Mouse (Mus musculus) lung, embryonic 16.5 days (tissue): ENCODE data around the gene Chit1. TPM values are rescaled to one million over a fixed set of nuclear protein-coding genes. Genes with fewer than 3 reads are reported as not detected.

Experiments
- ATAC-seq: fragments of 200-750 bp; cut with Nextera tagmentation; 2 replicates; pipeline ENCODE4 v1.8.0; 2017; ENCODE audit warnings: low read depth, mild to moderate bottlenecking, moderate library complexity
- H3K27ac ChIP-seq: fragments of 300-500 bp; sonication (generic); 2 replicates; pipeline ENCODE4 v1.5.1; 2014; ENCODE audit warnings: mild to moderate bottlenecking, control low read depth, low read length
- H3K27me3 ChIP-seq: fragments of 300-500 bp; sonication (generic); 2 replicates; pipeline ENCODE4 v1.6.1; 2014; ENCODE audit warnings: low read depth, low read length, mixed read lengths; ENCODE audit not compliant: control insufficient read depth, insufficient read depth
- H3K36me3 ChIP-seq: fragments of 300-500 bp; sonication (generic); 2 replicates; pipeline ENCODE4 v1.6.1; 2014; ENCODE audit warnings: low read length; ENCODE audit not compliant: control insufficient read depth, insufficient read depth
- H3K4me1 ChIP-seq: fragments of 300-500 bp; sonication (generic); replicated peaks from 2 replicates; pipeline ENCODE4 v1.6.1; 2014; ENCODE audit warnings: low read length, mixed read lengths; ENCODE audit not compliant: control insufficient read depth, insufficient read depth
- H3K4me2 ChIP-seq: fragments of 300-500 bp; sonication (generic); 2 replicates; pipeline ENCODE4 v1.6.1; 2014; ENCODE audit warnings: low read depth, low read length, control low read depth
- H3K4me3 ChIP-seq: fragments of 300-500 bp; sonication (generic); 2 replicates; pipeline ENCODE4 v1.5.1; 2014; ENCODE audit warnings: mild to moderate bottlenecking, low read length, control low read depth
- H3K9ac ChIP-seq: fragments of 300-500 bp; sonication (generic); 2 replicates; pipeline ENCODE4 v1.6.1; 2014; ENCODE audit warnings: low read length, control low read depth
- H3K9me3 ChIP-seq: fragments of 300-500 bp; sonication (generic); 2 replicates; pipeline ENCODE4 v1.6.1; 2016; ENCODE audit warnings: low read length; ENCODE audit not compliant: control insufficient read depth
- WGBS: fragments of 180-500 bp; shearing (Covaris S2); extraction: QIAGEN DNeasy Blood & Tissue Kit; methylation state at CpG from one replicate; pipeline ENCODE4 v1.1.7; 2014; 5-methylcytosine and 5-hydroxymethylcytosine counted together
- polyA plus RNA-seq: library from polyadenylated mRNA; unstranded; fragments of >200 nt; fragmentation: Nextera tagmentation; extraction: Ambion mirVana; gene quantifications from 2 replicates; pipeline ENCODE4 v1.2.1, GENCODE M21; 2015

The Chit1 gene
- polyA plus RNA-seq, 1 experiment from 2014 or later, result 0.09 TPM

DNA sequence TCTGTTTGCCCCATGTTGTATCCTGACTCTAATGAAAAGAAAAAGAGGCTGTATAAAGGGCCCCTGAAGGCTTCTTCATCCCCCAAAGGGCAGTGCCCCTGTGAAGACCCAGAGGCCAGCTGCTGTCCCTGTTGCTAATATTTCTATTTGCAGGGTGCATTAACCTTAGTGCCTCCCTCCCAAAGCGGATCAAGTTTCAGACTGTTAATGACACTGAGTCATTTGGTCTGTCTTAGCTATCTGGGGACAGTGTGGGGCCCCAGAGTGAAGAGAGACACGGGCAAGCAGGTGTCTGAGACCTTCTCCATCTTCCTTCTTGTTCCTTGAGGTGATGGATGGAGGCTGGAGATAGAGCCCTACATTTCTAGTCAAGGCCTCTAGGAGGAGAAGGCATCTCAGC is 84.1 kb downstream of the Chit1 start:
- Histone ChIP-seq H3K9ac (no peak overlapping the region), H3K4me3 (no peak overlapping the region), H3K27ac (no peak overlapping the region)

DNA sequence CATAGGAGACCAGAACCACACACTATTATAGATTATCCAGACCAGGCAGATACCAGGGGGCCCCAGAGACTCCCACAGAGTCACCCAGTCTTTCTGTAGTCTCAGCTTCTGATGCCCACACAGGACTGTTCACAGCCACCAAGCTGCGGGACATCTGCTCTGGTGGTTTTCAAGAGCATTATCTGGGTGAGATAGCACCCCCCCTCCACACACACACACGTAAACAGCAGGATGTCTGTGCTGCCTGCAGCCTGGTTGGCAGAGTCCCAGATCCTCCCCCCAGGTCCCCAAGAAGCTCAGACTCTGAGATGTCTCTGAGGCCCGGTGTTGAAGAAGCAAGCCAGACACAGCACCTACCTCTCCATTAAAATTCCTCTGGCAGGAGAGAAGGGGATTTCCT is 84.5 kb downstream of the Chit1 start:
- H3K27ac ChIP-seq, result no peak overlapping the region
- H3K4me2 ChIP-seq, result no peak overlapping the region
- H3K4me1 ChIP-seq, result peaks cover 2% of the 10 kb centered on the region; the same call in 1 of the 2 replicates
- no peaks in the 10 kb centered on the region for H3K9me3 ChIP-seq
- H3K9ac ChIP-seq, result no peak overlapping the region
- H3K4me3 ChIP-seq, result no peak overlapping the region
- H3K27me3 ChIP-seq, result no peaks in the 10 kb centered on the region
- no peak for ATAC-seq
- no peaks in the 10 kb centered on the region for H3K36me3 ChIP-seq
- WGBS, result 26% methylated on average over 3 of the region's 3 CpGs

More for the DNA sequence above, 84.1 kb downstream of the Chit1 start:
- 27% methylated on average over 2 of the region's 2 CpGs for WGBS
- Histone ChIP-seq H3K36me3 (no peaks in the 10 kb centered on the region), H3K4me1 (peaks cover 2% of the 10 kb centered on the region; the same call in 1 of the 2 replicates), H3K4me2 (no peak overlapping the region), H3K9me3 (no peaks in the 10 kb centered on the region), H3K27me3 (no peaks in the 10 kb centered on the region)
- no peak for ATAC-seq

DNA sequence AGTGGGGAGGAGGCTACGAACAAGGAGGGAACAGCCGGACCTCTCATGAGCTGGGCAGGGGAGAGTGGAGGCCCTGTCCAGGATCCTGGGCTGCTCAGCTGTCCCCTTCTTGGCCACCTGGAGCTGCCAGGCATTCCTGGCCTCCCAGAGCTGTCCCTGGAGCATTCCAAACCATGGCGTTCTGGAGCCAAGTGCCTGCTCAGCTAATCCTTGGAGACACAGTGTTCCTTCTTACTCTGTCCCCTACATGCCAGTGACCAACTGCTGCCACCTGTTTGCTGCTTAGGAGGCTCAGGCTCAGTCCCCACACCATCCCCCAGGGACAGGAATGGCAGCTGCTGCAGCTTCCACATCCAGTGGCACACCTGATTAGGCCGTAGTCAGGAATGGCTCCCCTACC is 84.9 kb downstream of the Chit1 start:
- Histone ChIP-seq H3K9ac (no peak overlapping the region), H3K27me3 (no peaks in the 10 kb centered on the region), H3K4me3 (no peak overlapping the region), H3K36me3 (no peaks in the 10 kb centered on the region), H3K4me1 (peaks cover 2% of the 10 kb centered on the region; the same call in 1 of the 2 replicates), H3K27ac (peak overlapping the region; percentile 34; the same call in 1 of the 2 replicates), H3K9me3 (no peaks in the 10 kb centered on the region), H3K4me2 (no peak overlapping the region)
- 33% methylated on average over 4 of the region's 4 CpGs for WGBS
- ATAC-seq, result peak; percentile 20; the same call in 1 of the 2 replicates

DNA sequence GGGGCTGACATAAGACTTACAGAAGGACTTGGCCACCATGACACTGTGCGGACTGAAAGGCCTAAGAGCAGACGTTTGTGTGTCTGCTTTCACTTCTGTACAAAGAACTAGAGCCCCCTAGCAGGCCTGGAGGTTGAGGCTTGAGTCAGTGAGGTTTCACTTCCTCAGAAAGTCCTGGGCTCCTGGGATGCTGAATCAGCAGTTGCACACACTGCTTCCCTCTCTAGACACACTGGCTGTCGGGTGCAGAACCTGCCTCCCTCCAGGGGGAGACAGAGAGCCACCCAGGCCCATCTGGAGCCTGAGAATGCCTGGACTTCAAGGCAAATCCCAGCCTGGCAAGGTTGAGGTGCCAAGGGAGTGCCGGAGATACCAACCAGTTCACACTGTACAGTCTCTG is 85.3 kb downstream of the Chit1 start:
- Histone ChIP-seq H3K27ac (no peak overlapping the region), H3K4me1 (peaks cover 2% of the 10 kb centered on the region; the same call in 1 of the 2 replicates), H3K4me3 (no peak overlapping the region), H3K9ac (no peak overlapping the region), H3K9me3 (no peaks in the 10 kb centered on the region), H3K27me3 (no peaks in the 10 kb centered on the region), H3K36me3 (no peaks in the 10 kb centered on the region), H3K4me2 (no peak overlapping the region)
- WGBS, result 60% methylated on average over 4 of the region's 4 CpGs
- ATAC-seq, result 0 out of 2 replicates have a peak, but pooled peaks have one; percentile 15

DNA sequence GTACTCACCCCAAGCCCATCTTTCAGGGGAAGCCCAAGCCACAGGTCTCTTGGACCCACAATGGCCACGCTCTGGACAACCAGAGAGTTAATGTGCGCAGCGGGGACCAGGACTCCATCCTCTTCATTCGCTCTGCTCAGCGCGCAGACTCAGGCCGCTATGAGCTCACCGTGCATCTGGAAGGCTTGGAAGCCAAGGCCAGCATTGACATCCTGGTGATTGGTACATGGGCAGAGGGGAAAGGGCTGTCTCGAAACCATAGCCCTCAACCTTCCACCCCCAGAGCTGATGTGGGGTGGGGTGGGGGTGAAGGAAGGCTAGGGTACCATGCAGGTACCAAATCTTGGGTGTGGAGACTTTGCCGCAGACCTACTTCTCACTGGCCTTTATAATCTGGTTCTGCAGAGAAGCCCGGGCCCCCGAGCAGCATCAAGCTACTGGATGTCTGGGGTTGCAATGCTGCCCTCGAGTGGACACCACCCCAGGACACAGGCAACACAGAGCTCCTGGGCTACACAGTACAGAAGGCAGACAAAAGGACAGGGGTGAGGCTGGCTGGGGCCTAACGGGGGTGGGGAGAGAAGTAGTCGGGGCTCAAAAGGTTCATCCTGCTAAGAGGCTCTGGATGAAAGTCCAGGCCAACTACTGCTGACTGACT is 86.4 kb downstream of the Chit1 start:
- ATAC-seq, result no peak
- Histone ChIP-seq H3K36me3 (no peaks in the 10 kb centered on the region), H3K4me3 (no peak overlapping the region), H3K9ac (no peak overlapping the region), H3K9me3 (no peaks in the 10 kb centered on the region), H3K4me2 (no peak overlapping the region), H3K27me3 (no peaks in the 10 kb centered on the region), H3K4me1 (peaks cover 2% of the 10 kb centered on the region; the same call in 1 of the 2 replicates), H3K27ac (no peak overlapping the region)
- 84% methylated on average over 15 of the region's 15 CpGs for WGBS

DNA sequence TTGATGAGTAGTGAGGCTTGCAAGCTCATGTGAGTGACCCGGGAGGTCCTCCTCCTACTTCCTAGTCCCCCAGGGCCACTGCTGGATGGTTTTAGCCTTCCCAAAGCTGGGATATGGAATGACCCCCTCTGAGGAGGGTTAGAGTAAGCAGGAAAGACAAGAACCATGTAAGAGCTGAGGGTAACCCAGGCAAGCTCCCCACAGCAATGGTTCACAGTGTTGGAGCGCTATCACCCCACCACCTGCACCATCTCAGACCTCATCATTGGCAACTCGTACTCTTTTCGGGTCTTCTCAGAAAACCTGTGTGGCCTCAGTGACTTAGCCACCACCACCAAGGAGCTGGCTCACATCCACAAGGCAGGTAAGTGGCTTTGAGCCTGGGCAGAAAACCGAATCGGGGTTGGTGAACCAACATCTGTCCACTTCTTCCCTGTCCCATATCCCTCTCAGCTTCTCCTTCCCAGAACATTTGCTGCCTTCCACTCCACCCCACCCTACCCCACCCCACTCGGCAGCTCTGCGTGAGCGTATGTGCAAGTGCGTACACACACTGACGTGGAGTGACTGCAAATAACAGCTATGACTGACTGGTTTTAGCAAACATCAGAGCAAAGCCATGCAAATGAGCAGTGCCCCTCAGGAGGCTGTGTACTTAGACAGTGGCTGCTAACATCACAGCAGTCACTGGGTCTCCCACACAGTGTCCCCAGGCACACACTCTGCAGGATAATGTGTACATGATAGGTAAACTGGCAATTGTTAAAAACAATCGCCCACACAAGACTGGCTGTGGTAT is 87.4 kb downstream of the Chit1 start:
- H3K27ac ChIP-seq, result no peak overlapping the region
- no peak overlapping the region for H3K4me2 ChIP-seq
- H3K27me3 ChIP-seq, result no peaks in the 10 kb centered on the region
- peaks cover 2% of the 10 kb centered on the region; the same call in 1 of the 2 replicates for H3K4me1 ChIP-seq
- no peak overlapping the region for H3K9ac ChIP-seq
- H3K4me3 ChIP-seq, result no peak overlapping the region
- no peak for ATAC-seq
- no peaks in the 10 kb centered on the region for H3K36me3 ChIP-seq
- no peaks in the 10 kb centered on the region for H3K9me3 ChIP-seq
- 62% methylated on average over 12 of the region's 12 CpGs for WGBS

DNA sequence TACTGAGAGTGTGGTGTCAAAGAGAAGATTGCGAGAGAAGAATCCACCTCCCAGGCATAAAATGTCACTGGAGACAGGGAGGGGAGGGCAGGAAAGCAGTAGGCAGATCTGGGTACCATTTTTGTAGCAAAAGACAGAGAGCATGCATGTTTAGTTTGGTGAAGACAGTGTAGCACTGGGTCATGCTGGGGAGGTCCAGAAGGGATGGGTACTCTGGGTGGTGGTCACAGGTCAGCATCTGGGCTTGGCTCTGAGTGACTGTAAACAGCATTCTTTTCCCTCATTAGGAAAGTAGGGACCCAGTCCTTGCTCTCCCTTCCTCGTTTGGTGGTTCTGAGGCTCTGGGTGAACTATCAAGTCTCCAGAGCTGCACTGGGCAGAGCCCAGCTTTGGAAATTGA is 89.4 kb downstream of the Chit1 start:
- Histone ChIP-seq H3K9ac (no peak overlapping the region), H3K4me3 (no peak overlapping the region), H3K27ac (no peak overlapping the region), H3K36me3 (no peaks in the 10 kb centered on the region), H3K27me3 (no peaks in the 10 kb centered on the region), H3K4me1 (peaks cover 2% of the 10 kb centered on the region; the same call in 1 of the 2 replicates), H3K9me3 (no peaks in the 10 kb centered on the region), H3K4me2 (no peak overlapping the region)
- no peak for ATAC-seq
- 63% methylated on average over 2 of the region's 2 CpGs for WGBS

Other genes with a start within 250 kb of the Chit1 start
- gene Optc, start 203.2 kb upstream of the Chit1 start, polyA plus RNA-seq, result 0.29 and 0.54 TPM in 2 replicates
- 22.4 and 28.6 TPM in 2 replicates for gene Prelp, start 189.8 kb upstream of the Chit1 start, polyA plus RNA-seq
- 159 and 191 TPM in 2 replicates for gene Fmod, start 74.0 kb upstream of the Chit1 start, polyA plus RNA-seq
- 130 and 135 TPM in 2 replicates for gene Btg2, start 32.1 kb upstream of the Chit1 start, polyA plus RNA-seq
- gene Chil1, start 70.9 kb downstream of the Chit1 start, polyA plus RNA-seq, result 1.2 and 2.0 TPM in 2 replicates
- gene Mybph, start 82.2 kb downstream of the Chit1 start, polyA plus RNA-seq, result 1.3 and 2.5 TPM in 2 replicates
- 8.4 and 9.0 TPM in 2 replicates for gene Adora1, start 124.2 kb downstream of the Chit1 start, polyA plus RNA-seq
- 2.9 and 6.8 TPM in 2 replicates for gene Myog, start 178.7 kb downstream of the Chit1 start, polyA plus RNA-seq
- 2.9 and 3.9 TPM in 2 replicates for gene Ppfia4, start 221.7 kb downstream of the Chit1 start, polyA plus RNA-seq